15 mouse cellular contexts compared by ENCODE assay signal in the genomic region with DNA sequence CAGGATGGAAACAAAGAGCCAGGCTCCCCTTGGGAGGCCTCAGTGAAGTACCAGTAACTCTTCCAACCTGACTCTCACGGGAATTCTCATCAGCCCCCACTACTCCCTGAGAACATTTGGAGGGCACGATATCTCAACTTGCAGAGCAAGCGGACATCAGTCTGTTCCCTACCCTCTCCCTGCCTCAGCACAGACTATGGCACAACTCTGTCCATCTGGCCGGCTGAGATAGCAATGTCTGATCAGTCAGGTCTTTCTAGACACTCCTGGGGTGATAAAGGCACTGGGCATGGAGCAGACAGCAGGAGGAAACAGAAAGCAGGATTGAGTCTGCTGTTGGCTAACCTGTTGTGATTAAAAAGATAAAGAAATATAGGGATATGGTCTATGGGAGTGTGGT.
"Had no signal": no experiment of that assay in that cellular context is flagged by ENCODE, and none has a peak within 500 bp of the region (broad histone marks: within the 10 kb centered on the region; RNA-seq: fewer than 3 reads in every experiment).

No protein-coding gene starts in this region.

- H3K4me3 ChIP-seq: left cerebral cortex, adult 2 months; limb, embryonic 15.5 days; neural tube, embryonic 13.5 days had no signal

- DNase-seq: kidney, adult 2 months; kidney, postnatal 25 days; lung, adult 2 months; lung, postnatal 10 days; lung, postnatal 4 days; retina, postnatal 1 day; right cerebral cortex, postnatal 4 days; spleen, adult 18-20 months; thymus, adult 18-20 months; thymus, postnatal 36 days had no signal

- ATAC-seq: midbrain, embryonic 16.5 days had no signal

- H3K9me3 ChIP-seq: limb, embryonic 15.5 days; neural tube, embryonic 13.5 days had no signal

- H3K27me3 ChIP-seq: limb, embryonic 15.5 days; neural tube, embryonic 13.5 days had no signal

- H3K4me2 ChIP-seq: limb, embryonic 15.5 days; midbrain, embryonic 11.5 days; neural tube, embryonic 13.5 days had no signal

- H3K36me3 ChIP-seq: limb, embryonic 15.5 days; neural tube, embryonic 13.5 days had no signal

- H3K27ac ChIP-seq: left cerebral cortex, adult 2 months; limb, embryonic 15.5 days; neural tube, embryonic 13.5 days had no signal

- H3K9ac ChIP-seq: limb, embryonic 15.5 days; neural tube, embryonic 13.5 days had no signal
